Mouse (Mus musculus): ENCODE measurements around the gene Ms4a14. TPM values are rescaled to one million over a fixed set of nuclear protein-coding genes. Genes with fewer than 3 reads are reported as not detected.
"Not testable (repeated sequence)": the region's sequence is repeated elsewhere in the genome, so short reads cannot be mapped to it uniquely, and the experiment has no call there.

The Ms4a14 gene
- total RNA-seq (2014; fragmentation: Nextera tagmentation) (not detected in 2 replicates), total RNA-seq (2017) (not detected in 2 replicates)

DNA sequence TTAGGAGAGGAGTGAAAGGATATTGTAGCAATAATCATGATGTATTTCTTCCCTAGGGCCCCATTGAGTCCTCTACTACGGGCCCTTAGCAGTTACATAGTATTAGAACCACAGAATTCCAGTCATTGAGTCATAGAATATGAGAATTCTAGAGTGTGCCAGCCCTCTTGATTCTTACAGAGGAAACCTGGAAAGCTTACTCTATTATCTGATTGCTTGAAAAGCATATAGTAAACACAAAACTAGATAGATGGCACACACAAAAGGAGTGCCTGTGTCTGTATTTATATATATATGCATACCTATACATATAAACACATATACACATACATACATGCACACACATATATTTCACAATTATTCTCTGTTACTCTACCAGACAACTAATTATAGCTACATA is at the start of gene Ms4a14:
TSS of gene Ms4a14 (minus strand) at position 101 of the 400 bp plus-strand sequence.
- no peak for ATAC-seq (replicated peaks; ENCODE audit: low FRiP score, low TSS enrichment, poor library complexity, severe bottlenecking)

GRCm38 (mm10) chr19:11362002-11362401 is 47.7 kb upstream of the Ms4a14 start:
- no peak for ATAC-seq (replicated peaks; ENCODE audit: low FRiP score, low TSS enrichment, poor library complexity, severe bottlenecking)

DNA sequence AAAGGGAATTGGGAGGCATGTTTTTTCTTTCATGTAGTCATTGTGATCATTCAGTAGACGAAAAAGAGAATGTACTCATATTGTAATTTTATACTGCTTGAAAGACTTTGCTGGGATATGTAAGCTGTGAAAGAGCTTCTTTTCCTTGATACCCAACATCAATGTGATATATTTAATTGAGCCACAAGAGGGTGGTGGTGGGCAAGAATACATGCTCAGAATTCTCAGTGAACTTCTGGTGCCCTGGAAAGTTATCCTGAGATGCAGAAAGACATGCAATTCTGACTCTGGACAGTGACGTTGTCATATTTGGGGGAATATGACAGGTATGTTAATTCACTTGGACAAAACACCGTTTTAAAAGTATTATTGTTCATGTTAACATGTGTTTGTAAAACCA is 45.9 kb upstream of the Ms4a14 start:
- ATAC-seq (replicated peaks; ENCODE audit: low FRiP score, low TSS enrichment, poor library complexity, severe bottlenecking) = no peak

- no peak for ATAC-seq (replicated peaks; ENCODE audit: low FRiP score, low TSS enrichment, poor library complexity, severe bottlenecking)
Observed at GRCm38 (mm10) chr19:11355730-11356129, 41.5 kb upstream of the Ms4a14 start.

GRCm38 (mm10) chr19:11351878-11352277 is 37.6 kb upstream of the Ms4a14 start:
- ATAC-seq (replicated peaks; ENCODE audit: low FRiP score, low TSS enrichment, poor library complexity, severe bottlenecking) = no peak

DNA sequence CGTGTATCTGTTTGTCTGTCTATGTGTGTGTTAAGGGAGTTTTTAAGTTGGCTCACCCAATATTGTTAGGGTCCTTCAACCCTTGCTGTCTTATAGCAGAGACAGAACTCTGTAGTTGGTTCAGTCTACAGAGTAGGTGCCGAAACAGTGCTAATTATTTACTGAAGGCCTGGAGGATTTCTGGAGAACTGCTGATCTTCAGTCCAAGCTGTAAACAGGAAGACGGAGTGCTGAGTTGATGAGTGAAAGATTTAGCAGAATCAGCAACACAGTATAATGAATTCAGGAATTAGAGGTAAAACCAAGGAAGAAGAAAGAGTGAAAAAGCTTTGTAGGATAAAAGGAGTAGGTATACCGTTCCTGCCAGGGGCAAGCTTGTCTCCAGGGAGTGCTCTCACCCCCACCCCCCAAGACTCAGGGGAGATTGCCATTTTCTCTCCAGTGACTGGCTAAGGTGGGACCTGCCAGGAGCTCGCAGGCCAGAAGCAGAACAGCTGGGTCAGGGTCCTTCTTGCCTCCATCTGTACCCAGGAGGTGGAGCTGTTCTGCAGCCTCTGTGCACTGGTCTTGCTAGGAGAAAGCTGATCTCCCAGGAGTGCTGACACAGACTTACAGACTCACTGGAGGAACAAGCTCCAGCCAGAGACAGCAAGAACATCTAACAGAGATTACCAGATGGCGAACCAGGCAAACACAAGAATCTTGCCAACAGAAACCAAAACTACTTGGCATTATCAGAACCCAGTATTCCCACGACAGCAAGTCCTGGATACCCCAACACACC is 35.6 kb upstream of the Ms4a14 start:
- no peak for ATAC-seq (replicated peaks; ENCODE audit: low FRiP score, low TSS enrichment, poor library complexity, severe bottlenecking)

GRCm38 (mm10) chr19:11343992-11344391 is 29.7 kb upstream of the Ms4a14 start:
- no peak for ATAC-seq (replicated peaks; ENCODE audit: low FRiP score, low TSS enrichment, poor library complexity, severe bottlenecking)

- ATAC-seq (replicated peaks; ENCODE audit: low FRiP score, low TSS enrichment, poor library complexity, severe bottlenecking) = no peak
Observed at GRCm38 (mm10) chr19:11343147-11343546, 28.9 kb upstream of the Ms4a14 start.

DNA sequence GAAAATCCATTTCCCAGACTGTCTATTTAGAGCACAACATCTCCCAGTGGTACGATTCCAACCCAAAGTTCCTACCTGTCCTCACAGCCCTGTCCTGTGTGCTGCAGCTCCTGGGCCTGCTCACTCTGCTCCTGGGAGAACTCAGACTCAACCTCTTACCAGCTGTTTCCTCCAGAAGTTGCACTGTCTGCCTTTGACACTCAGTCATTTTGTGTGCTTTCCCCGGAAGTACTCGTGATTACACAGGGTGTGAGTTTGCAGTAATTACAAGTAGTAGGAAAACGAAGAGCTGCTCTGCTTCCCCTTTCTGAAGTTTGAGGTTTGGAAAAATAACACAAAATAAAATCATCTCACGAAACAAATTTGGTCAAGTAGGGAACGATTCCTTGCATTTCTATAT is 21.7 kb upstream of the Ms4a14 start, which contains the start of gene Ms4a7:
TSS of gene Ms4a7 (minus strand) at position 215 of the 400 bp plus-strand sequence.
- no peak for ATAC-seq (replicated peaks; ENCODE audit: low FRiP score, low TSS enrichment, poor library complexity, severe bottlenecking)

DNA sequence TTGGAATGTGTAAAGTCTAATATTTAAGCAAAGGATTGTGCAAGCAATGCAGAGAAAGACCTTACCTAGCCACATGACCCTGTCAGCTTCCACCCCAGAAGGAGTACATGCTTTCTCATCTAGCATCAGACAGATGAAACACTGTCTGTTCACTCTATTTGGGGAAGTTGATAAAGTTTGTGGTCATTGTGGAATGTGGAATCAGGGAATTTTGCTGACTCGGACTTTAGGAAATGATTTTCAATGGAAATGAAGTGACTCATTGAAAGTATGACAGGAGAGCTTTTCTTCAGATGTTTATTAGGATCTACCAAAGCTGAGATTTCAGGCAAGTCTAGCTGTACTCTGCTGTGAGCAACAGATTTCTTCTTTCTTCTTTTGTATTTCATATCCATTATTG is 6.9 kb upstream of the Ms4a14 start:
- no peak for ATAC-seq (replicated peaks; ENCODE audit: low FRiP score, low TSS enrichment, poor library complexity, severe bottlenecking)

DNA sequence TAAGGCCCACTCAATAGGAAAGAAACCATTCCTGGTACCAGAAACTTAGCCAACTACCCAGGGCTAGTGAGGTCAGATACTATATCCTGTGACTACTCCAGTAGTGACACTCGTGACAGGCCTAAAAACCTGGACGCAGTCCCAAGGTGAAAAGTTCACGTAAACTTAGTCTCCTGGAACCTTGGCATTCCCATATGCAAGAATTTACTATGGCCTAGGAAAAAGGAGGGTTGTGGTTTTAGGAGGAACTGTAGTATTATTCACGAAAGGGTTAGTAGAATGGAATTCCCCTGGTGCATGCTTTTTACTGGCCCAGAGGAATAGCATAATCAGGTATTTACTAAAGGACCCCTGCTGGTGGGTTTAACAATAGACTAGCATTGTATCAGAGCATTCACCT is 2.5 kb upstream of the Ms4a14 start:
- ATAC-seq (replicated peaks; ENCODE audit: low FRiP score, low TSS enrichment, poor library complexity, severe bottlenecking) = no peak

DNA sequence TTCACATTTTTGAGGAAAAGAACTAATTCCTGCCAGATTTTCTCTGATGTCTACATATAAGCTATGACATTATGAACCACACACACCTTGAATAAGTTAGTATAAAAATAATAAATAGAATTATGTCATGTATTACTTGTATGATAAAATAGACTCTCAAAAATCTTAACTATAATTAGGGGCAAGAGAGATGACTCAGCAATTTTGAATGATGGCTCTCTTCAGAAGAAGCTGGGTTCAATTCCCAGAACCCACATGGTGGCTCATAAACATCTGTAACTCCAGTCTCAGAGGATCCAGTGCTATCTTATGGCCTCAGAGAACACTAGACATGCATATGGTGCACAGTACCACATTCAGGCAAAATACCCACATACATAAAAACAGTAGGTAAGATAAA is 5.4 kb downstream of the Ms4a14 start:
- no peak for ATAC-seq (replicated peaks; ENCODE audit: low FRiP score, low TSS enrichment, poor library complexity, severe bottlenecking)

DNA sequence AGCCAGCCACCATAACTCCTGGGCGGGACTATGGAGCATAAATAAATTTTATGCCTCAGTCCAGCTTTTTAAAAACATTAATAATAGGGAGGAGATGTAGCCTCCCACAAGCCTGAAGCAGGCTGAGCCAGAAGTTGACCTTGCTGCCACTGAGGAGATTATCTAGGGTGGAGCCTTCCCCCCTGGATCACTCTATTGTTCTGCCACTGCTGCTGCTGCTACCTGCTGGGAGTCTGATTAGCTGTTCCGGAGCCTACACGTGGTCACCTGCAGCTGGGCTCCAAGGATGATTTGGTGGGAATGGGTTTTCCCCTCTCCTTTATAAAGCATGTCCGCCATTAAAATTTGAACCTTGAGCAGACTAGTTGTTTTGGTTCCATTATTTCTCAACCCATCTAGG is 14.7 kb downstream of the Ms4a14 start:
- not testable (repeated sequence) for ATAC-seq (replicated peaks; ENCODE audit: low FRiP score, low TSS enrichment, poor library complexity, severe bottlenecking)

DNA sequence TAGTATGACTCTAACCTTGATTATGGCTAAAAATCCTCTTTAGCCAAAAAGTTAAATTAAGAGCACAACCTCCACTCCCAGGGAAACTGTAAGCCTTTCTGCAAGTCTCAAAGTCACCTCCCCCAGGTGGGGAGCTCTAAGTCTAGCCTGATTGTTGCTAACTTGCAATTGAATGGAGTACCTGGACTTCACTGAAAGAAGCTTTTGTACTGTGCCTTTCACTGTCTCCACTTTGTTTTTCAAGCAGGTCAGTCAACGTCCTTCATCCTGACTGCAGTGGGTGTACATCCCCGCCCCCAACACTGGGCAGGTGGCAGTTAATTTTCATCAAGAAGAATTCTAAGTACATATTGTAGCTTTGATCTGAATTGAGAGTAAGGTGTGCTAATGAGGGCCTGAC is 15.3 kb downstream of the Ms4a14 start:
- ATAC-seq (replicated peaks; ENCODE audit: low FRiP score, low TSS enrichment, poor library complexity, severe bottlenecking) = no peak

- ATAC-seq (replicated peaks; ENCODE audit: low FRiP score, low TSS enrichment, poor library complexity, severe bottlenecking) = not testable (repeated sequence)
Observed at GRCm38 (mm10) chr19:11293616-11294015, 20.6 kb downstream of the Ms4a14 start.

- ATAC-seq (replicated peaks; ENCODE audit: low FRiP score, low TSS enrichment, poor library complexity, severe bottlenecking) = no peak
Observed at GRCm38 (mm10) chr19:11292990-11293389, 21.3 kb downstream of the Ms4a14 start.

- no peak for ATAC-seq (replicated peaks; ENCODE audit: low FRiP score, low TSS enrichment, poor library complexity, severe bottlenecking)
Observed at GRCm38 (mm10) chr19:11283773-11284172, 30.5 kb downstream of the Ms4a14 start, which contains the start of gene Ms4a5. Gene Ms4a5 (minus strand): TSS chr19:11283873.

DNA sequence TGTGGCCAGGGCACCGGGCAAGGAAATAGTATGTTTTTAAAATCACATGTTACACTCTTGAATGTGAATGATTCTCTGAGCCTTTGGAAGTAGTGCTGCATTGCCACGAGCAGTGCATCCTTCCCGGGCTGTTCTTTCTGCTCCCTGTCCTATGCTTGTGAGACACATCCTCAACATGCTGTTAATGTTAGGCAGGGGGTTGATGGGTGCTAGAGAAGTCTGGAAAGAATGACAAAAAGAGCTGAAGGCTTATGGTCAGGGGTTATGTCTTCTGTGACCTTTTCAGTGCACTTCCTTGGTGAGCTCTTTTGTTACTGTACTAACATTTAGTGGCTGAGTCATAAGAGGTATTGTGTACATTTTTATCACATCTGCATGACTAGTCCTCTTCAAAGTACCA is 34.0 kb downstream of the Ms4a14 start:
- ATAC-seq (replicated peaks; ENCODE audit: low FRiP score, low TSS enrichment, poor library complexity, severe bottlenecking) = no peak

DNA sequence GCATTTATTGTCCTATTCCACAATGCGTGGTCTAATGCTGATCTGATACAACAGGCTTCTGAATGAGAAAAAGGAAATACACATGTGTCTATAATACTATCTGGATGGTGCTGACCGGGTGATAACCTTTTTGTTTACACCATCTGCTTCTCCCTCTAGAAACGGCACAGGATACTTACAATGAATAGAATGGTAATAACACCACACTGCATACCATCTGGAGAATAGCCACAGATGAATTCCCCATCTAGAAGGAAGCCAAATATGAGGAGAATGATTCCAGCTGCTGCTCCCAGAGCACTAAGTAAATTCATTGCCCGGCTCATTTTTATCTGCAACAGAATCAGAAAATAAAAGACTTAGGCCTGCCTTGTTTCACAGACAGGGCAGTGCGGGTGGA is 37.8 kb downstream of the Ms4a14 start:
- no peak for ATAC-seq (replicated peaks; ENCODE audit: low FRiP score, low TSS enrichment, poor library complexity, severe bottlenecking)

GRCm38 (mm10) chr19:11266956-11267355 is 47.3 kb downstream of the Ms4a14 start:
- no peak for ATAC-seq (replicated peaks; ENCODE audit: low FRiP score, low TSS enrichment, poor library complexity, severe bottlenecking)

Data from megakaryocyte-erythroid progenitor cell, adult 5-6 weeks (primary cell).